Mouse (Mus musculus) spleen, adult 18-20 months (tissue): Measurements from ENCODE around the gene Olfr131.
"Not testable (repeated sequence)": the region's sequence is repeated elsewhere in the genome, so short reads cannot be mapped to it uniquely, and the experiment has no call there.

ENCODE experiments used
- DNase-seq, 2 experiments: peaks; one replicate each; pipeline ENCODE4 v3.0.0; 2022; ENCODE audit warnings: mixed read lengths in 2 of 2

Gene Olfr131

GRCm38 (mm10) chr17:38088593-38088992, at the start of gene Olfr131:
TSS of gene Olfr131 (minus strand) at chr17:38088693.
- DNase-seq: no peak

DNA sequence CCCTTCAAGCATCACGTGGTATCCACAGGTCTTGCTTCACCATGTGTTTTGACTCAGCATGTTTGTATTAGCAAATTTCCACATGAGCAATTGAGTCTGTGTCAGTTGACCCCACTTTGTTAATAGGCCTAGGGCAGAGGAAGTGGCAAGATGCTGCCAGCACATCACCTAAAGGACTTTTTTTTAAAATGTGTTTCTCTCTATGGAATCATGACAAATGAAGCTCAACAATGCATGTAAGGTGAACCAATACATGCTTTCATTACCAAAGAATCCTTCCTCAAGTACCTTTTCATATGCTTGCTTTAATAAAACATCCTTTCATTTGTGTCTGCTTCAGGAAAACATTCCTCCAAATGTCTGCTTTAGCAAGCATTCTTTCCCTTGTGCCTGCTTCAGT, 45.9 kb upstream of the Olfr131 start, which contains the start of gene Olfr132:
Gene Olfr132, minus strand, starts transcription at position 101 of the 400 bp plus-strand sequence.
- DNase-seq: no peak

GRCm38 (mm10) chr17:38125371-38125770, 36.9 kb upstream of the Olfr131 start:
- not testable (repeated sequence) for DNase-seq

- not testable (repeated sequence) for DNase-seq
Observed at GRCm38 (mm10) chr17:38124199-38124598, 35.7 kb upstream of the Olfr131 start.

- no peak for DNase-seq
Observed at GRCm38 (mm10) chr17:38082364-38082763, 6.1 kb downstream of the Olfr131 start.

GRCm38 (mm10) chr17:38063621-38064020, 24.9 kb downstream of the Olfr131 start, which contains the start of gene Olfr130:
TSS of gene Olfr130 (plus strand) at chr17:38063921.
- DNase-seq: no peak

DNA sequence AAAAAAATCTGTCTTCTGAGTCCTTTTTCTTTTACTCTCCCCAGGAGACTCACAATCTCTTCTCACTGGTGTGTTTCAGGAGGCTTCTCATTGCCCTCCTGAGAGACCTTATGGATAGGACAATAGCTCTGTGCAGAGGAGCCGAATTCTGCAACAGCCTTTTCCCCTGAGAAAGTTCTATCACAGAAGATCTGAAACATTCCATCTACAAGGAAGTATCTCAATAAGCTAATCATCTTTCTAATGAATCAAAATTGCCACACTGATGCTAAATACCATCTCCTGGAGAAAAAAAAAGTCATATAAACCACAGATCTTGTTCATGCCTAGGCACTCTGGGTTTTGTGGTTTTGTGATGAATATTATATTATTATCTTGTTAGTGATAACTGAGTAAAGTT, 28.5 kb downstream of the Olfr131 start, which contains the start of gene Olfr129:
Gene Olfr129, minus strand, starts transcription at position 101 of the 400 bp plus-strand sequence.
- DNase-seq: no peak
